Mouse (Mus musculus) cerebellum, adult 2 months (tissue): ENCODE data around the gene Cyb5r3. TPM values are rescaled to one million over a fixed set of nuclear protein-coding genes. Genes with fewer than 3 reads are reported as not detected.

Source experiments
- DNase-seq, 2 experiments: peaks; one replicate each; pipeline ENCODE4 v3.0.0; 2021
- H3K27ac ChIP-seq: fragments of 200-500 bp; 2 replicates; pipeline ENCODE4 v1.5.1; 2012; ENCODE audit warnings: low read length, control low read depth, inconsistent platforms; ENCODE audit not compliant: insufficient read depth
- H3K27me3 ChIP-seq: fragments of 200-500 bp; 2 replicates; pipeline ENCODE4 v1.6.1; 2012; ENCODE audit warnings: inconsistent platforms, mild to moderate bottlenecking, low read length, moderate library complexity; ENCODE audit not compliant: control insufficient read depth, insufficient read depth
- H3K4me1 ChIP-seq: fragments of 200-500 bp; 2 replicates; pipeline ENCODE4 v1.6.1; 2011; ENCODE audit warnings: low read length; ENCODE audit not compliant: control insufficient read depth, insufficient read depth
- H3K4me3 ChIP-seq: fragments of 200-500 bp; replicated peaks from 2 replicates; pipeline ENCODE3; 2011; ENCODE audit warnings: mild to moderate bottlenecking, low read depth, low read length, control low read depth; ENCODE audit not compliant: insufficient read depth
- CTCF ChIP-seq: fragments of 200-500 bp; IDR thresholded peaks from 2 replicates; pipeline ENCODE4 v1.5.1; 2011; ENCODE audit warnings: low read depth, mild to moderate bottlenecking, control low read depth, low read length, moderate library complexity, borderline replicate concordance; ENCODE audit not compliant: insufficient read depth
- POLR2A ChIP-seq: fragments of 200-500 bp; IDR thresholded peaks from 2 replicates; pipeline ENCODE4 v1.6.1; 2011; ENCODE audit warnings: low read length, control low read depth, borderline replicate concordance; ENCODE audit not compliant: insufficient read depth
- WGBS: fragments of 180-500 bp; shearing (Covaris S2); methylation state at CpG from one replicate; pipeline ENCODE4 v1.1.7; 2018; 5-methylcytosine and 5-hydroxymethylcytosine counted together
- polyA plus RNA-seq: library from polyadenylated mRNA; depleted of rRNA; stranded (reverse); fragments of >200 nt; gene quantifications from 2 replicates; pipeline ENCODE4 v1.2.3, GENCODE M21; 2012; rRNA removed

Cyb5r3 gene
- polyA plus RNA-seq, 1 experiment = 68.6 TPM

GRCm38 (mm10) chr15:83111874-83112273 lies 60.5 kb downstream of the Cyb5r3 start:
- 73% methylated on average over 7 of the region's 7 CpGs for WGBS
- H3K4me3 ChIP-seq = no peak overlapping the region
- no peaks in the 10 kb centered on the region for H3K27me3 ChIP-seq
- 0 out of 2 replicates have a peak, but pooled peaks cover 3% of the 10 kb centered on the region for H3K4me1 ChIP-seq
- TF ChIP-seq CTCF (no peak), POLR2A (no peak)
- H3K27ac ChIP-seq = no peak overlapping the region
- no peak for DNase-seq

GRCm38 (mm10) chr15:83111290-83111689 lies 61.1 kb downstream of the Cyb5r3 start:
- no peak overlapping the region for H3K27ac ChIP-seq
- no peak overlapping the region for H3K4me3 ChIP-seq
- DNase-seq = no peak
- H3K27me3 ChIP-seq = no peaks in the 10 kb centered on the region
- 0 out of 2 replicates have a peak, but pooled peaks cover 3% of the 10 kb centered on the region for H3K4me1 ChIP-seq
- WGBS = 40% methylated on average over 6 of the region's 6 CpGs
- TF ChIP-seq CTCF (no peak), POLR2A (no peak)

- no peaks in the 10 kb centered on the region for H3K4me1 ChIP-seq
- 46% methylated on average over 6 of the region's 6 CpGs for WGBS
- H3K4me3 ChIP-seq = no peak overlapping the region
- H3K27ac ChIP-seq = no peak overlapping the region
- no peak for TF ChIP-seq CTCF
- TF ChIP-seq POLR2A = no peak
- H3K27me3 ChIP-seq = no peaks in the 10 kb centered on the region
- DNase-seq = no peak
Observed at GRCm38 (mm10) chr15:83107814-83108213, 64.6 kb downstream of the Cyb5r3 start.

DNA sequence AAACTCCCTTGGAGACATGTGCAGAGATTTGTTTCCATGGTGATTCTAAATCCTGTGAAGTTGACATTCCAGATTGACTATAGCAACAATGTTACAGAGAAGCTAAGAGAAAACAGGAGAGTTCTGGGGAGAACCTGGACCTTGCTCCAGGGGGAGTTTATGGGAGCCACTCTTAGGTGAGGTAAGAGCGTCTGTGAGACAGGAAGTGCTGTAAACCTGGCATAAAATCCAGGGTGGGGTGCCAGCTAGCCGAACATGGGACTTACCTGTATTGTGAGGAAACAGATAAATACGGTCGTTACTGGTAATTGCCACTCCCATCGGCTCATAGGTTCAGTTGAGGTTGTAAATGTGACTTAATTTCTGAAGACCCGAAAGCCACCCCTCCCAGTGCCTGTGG lies 66.0 kb downstream of the Cyb5r3 start:
- WGBS = 90% methylated on average over 6 of the region's 6 CpGs
- Histone ChIP-seq H3K27me3 (no peaks in the 10 kb centered on the region), H3K27ac (no peak overlapping the region), H3K4me1 (no peaks in the 10 kb centered on the region), H3K4me3 (no peak overlapping the region)
- TF ChIP-seq POLR2A (no peak), CTCF (no peak)
- DNase-seq = no peak

Other genes with a start within 250 kb of the Cyb5r3 start
- gene Tcf20, start 184.7 kb downstream of the Cyb5r3 start, polyA plus RNA-seq = 25.0 and 25.8 TPM in 2 replicates
- 0.67 and 0.80 TPM in 2 replicates for gene Nfam1, start 139.3 kb downstream of the Cyb5r3 start, polyA plus RNA-seq
- 16.5 and 19.2 TPM in 2 replicates for gene Serhl, start 83.1 kb downstream of the Cyb5r3 start, polyA plus RNA-seq
- 109 and 114 TPM in 2 replicates for gene Rrp7a, start 49.8 kb downstream of the Cyb5r3 start, polyA plus RNA-seq
- 73.3 and 74.1 TPM in 2 replicates for gene Poldip3, start 23.2 kb downstream of the Cyb5r3 start, polyA plus RNA-seq
- 3.7 and 5.0 TPM in 2 replicates for gene A4galt, start 79.2 kb upstream of the Cyb5r3 start, polyA plus RNA-seq
- 19.9 and 21.5 TPM in 2 replicates for gene Arfgap3, start 177.7 kb upstream of the Cyb5r3 start, polyA plus RNA-seq